Mouse (Mus musculus): ENCODE data around the gene Nufip1. TPM values are rescaled to one million over a fixed set of nuclear protein-coding genes. Genes with fewer than 3 reads are reported as not detected.
"Not testable (repeated sequence)": the region's sequence is repeated elsewhere in the genome, so short reads cannot be mapped to it uniquely, and the experiment has no call there.

Nufip1 gene
- polyA plus RNA-seq, 1 experiment from 2014 or later: 17.7 TPM

DNA sequence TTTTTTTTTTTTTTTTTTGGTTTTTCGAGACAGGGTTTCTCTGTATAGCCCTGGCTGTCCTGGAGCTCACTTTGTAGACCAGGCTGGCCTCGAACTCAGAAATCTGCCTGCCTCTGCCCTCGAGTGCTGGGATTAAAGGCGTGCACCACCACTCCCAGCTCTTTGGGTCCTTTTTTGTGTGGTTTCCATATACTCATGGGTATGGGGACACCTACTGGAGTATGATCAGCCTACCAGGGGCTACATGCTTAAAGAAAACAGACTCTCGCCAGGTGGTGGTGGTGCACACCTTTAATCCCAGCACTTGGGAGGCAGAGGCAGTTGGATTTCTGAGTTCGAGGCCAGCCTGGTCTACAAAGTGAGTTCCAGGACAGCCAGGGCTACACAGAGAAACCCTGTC, 49.9 kb downstream of the Nufip1 start:
- H3K9ac ChIP-seq (replicated peaks); H3K4me2 ChIP-seq (replicated peaks); H3K4me3 ChIP-seq; H3K9me3 ChIP-seq; H3K36me3 ChIP-seq; ATAC-seq (ENCODE audit: low FRiP score, low read depth); H3K27ac ChIP-seq (replicated peaks): not testable (repeated sequence)
- 93% methylated on average over 6 of the region's 6 CpGs for WGBS
- H3K4me1 ChIP-seq: peaks cover 15% of the 10 kb centered on the region
- H3K27me3 ChIP-seq: peaks cover 13% of the 10 kb centered on the region

DNA sequence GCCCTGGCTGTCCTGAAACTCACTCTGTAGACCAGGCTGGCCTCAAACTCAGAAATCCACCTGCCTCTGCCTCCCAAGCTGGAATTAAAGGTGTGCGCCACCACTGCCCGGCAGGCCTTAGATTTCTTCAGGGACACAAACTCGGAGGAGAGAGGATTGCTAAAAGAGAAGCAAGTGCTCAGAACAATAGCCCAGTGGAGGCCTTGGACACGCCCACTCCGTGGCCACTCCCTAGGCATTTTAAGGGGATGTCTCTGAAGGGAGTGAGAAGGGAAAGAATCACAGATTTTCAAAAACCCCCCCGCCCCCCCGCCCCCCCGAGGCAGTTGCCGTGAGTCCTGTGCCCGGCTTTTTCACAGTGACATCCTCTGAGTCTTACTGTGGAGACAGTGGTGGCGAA, 53.5 kb downstream of the Nufip1 start:
- Histone ChIP-seq H3K27ac (replicated peaks) (no peak overlapping the region), H3K9ac (replicated peaks) (no peak overlapping the region), H3K4me3 (no peak overlapping the region), H3K4me2 (replicated peaks) (no peak overlapping the region; the same call in 1 of the 2 replicates), H3K27me3 (peaks cover 13% of the 10 kb centered on the region), H3K4me1 (peaks cover 16% of the 10 kb centered on the region), H3K36me3 (no peaks in the 10 kb centered on the region), H3K9me3 (peaks cover 3% of the 10 kb centered on the region; the same call in 1 of the 2 replicates)
- no peak for ATAC-seq (ENCODE audit: low FRiP score, low read depth)
- WGBS: 31% methylated on average over 11 of the region's 11 CpGs

DNA sequence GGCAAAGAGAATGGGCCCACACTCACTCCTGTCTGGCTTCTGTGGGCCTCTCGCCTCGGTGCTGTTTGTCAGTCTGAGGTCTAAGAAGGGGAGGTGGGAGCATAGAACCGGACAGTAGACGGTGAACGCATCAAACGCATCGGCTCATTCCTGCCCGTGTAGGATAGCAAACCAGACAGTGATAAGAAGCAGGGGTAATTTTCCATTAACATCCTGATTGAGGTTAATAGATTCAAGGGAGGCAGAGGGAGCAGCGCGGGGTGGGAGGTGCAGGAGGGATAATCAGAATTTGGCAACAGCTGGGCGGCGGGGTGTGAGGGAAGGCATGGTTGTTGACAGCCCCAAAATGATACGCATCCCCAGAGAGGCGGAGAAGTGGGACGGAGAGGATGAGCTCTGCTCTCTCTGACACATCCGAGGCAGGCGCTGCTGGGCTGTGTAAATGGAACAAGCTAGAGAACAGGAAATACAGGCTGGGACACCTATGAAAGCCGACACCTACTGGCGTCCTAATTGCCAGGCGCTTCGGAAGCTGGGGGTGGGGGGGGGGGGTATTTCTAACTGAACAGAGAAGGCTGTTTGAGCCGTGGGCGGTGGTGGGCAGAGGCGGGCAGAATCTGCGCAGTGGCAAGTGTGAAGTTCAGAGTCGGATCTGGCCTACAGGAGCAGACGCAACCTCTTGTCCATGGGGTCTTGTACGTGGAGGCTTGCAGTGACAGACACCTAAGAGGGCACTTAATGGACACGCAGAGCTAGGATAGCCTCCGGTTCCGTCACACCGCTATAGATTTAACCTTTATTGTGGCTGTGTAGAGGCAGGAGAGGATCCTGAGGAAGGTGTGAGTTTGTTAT, 54.4 kb downstream of the Nufip1 start:
- Histone ChIP-seq H3K4me2 (replicated peaks) (peak overlapping the region; percentile 40), H3K9me3 (peaks cover 3% of the 10 kb centered on the region; the same call in 1 of the 2 replicates), H3K27me3 (peaks cover 13% of the 10 kb centered on the region), H3K4me1 (peaks cover 16% of the 10 kb centered on the region), H3K36me3 (no peaks in the 10 kb centered on the region), H3K9ac (replicated peaks) (no peak overlapping the region), H3K27ac (replicated peaks) (no peak overlapping the region), H3K4me3 (peak overlapping the region; percentile 17; the same call in 1 of the 2 replicates)
- 0 out of 2 replicates have a peak, but pooled peaks have one; percentile 44 for ATAC-seq (ENCODE audit: low FRiP score, low read depth)
- 41% methylated on average over 32 of the region's 32 CpGs for WGBS

DNA sequence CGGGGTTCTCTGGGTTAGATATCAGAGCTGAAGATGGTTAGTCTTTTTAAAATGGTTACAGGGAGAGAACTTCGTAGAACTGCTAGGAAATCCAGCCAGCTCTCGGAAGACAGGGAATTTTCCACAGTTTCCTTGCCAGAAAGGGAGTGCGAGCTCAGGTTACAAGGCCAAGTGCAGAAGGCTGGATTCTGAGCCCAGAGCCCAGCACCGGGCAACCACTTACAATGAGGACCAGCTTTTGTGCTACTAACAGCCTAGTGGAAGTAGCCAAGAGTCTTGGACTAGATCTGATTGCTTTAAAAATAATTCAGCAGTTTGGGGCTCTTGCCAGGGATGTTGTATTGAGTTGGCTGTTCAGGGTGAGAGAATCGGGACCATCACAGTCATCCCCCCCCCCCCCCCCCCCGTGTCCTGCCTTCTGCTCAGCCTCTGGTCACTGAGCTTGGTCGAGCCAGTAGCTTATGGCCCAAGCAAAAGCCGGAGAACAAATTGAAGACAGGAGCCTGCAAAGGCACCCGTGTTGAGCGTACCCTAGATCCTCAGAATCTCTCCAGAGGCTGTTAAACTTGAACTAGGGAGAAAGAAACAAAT, 59.3 kb downstream of the Nufip1 start:
- ATAC-seq (ENCODE audit: low FRiP score, low read depth): no peak
- Histone ChIP-seq H3K4me3 (no peak overlapping the region), H3K9ac (replicated peaks) (no peak overlapping the region), H3K4me1 (peaks cover 16% of the 10 kb centered on the region), H3K27ac (replicated peaks) (no peak overlapping the region), H3K36me3 (no peaks in the 10 kb centered on the region), H3K9me3 (no peaks in the 10 kb centered on the region), H3K27me3 (peaks cover 6% of the 10 kb centered on the region; the same call in 1 of the 2 replicates), H3K4me2 (replicated peaks) (no peak overlapping the region)
- 71% methylated on average over 11 of the region's 11 CpGs for WGBS

DNA sequence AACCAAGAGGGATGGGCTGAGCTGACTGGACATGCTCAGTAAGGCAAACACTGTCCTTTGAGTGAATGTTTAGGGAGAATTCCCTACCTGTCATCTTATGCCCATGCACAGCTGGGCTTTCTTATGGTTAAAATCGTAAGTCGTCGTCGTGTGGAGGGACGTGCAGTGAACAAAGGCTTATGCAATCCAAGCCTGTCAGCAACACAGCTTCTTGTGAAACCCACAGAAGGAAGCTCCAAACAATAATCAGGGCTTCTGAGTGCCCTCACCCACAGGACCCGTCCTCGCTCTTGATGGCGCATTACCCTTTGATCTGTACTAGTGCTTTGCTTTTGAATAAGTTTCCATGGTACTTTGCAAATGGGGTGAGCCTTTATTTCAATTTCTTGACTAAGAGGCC, 60.6 kb downstream of the Nufip1 start:
- Histone ChIP-seq H3K9me3 (no peaks in the 10 kb centered on the region), H3K4me3 (no peak overlapping the region), H3K4me2 (replicated peaks) (no peak overlapping the region), H3K27ac (replicated peaks) (0 out of 2 replicates have a peak overlapping the region, but pooled peaks have one; percentile 17), H3K4me1 (peaks cover 22% of the 10 kb centered on the region), H3K27me3 (no peaks in the 10 kb centered on the region), H3K36me3 (no peaks in the 10 kb centered on the region), H3K9ac (replicated peaks) (no peak overlapping the region)
- WGBS: 48% methylated on average over 8 of the region's 8 CpGs
- no peak for ATAC-seq (ENCODE audit: low FRiP score, low read depth)

DNA sequence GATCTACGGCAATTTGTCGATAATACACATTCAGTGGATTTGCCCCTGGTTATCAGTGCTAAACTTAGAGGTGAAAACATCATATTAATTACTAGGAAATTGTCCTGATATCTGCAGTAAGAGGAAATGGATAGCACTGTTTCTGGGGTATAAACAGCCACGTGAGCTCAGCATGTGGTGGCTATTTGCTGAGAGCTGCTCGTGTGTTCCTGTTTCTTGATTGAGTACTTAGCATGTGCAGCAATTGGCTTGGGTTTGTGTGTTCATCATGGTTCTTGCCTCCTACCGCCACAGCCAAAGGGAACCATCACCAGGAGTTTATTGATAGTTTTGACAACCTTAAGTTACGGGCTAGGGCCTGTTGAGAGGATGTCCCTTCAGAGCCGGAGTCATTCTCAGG, 63.6 kb downstream of the Nufip1 start:
- H3K36me3 ChIP-seq: no peaks in the 10 kb centered on the region
- H3K4me2 ChIP-seq (replicated peaks): no peak overlapping the region
- H3K4me3 ChIP-seq: no peak overlapping the region
- H3K9me3 ChIP-seq: no peaks in the 10 kb centered on the region
- no peak overlapping the region for H3K27ac ChIP-seq (replicated peaks)
- H3K4me1 ChIP-seq: peaks cover 31% of the 10 kb centered on the region
- 89% methylated on average over 7 of the region's 7 CpGs for WGBS
- no peak for ATAC-seq (ENCODE audit: low FRiP score, low read depth)
- H3K27me3 ChIP-seq: no peaks in the 10 kb centered on the region
- H3K9ac ChIP-seq (replicated peaks): no peak overlapping the region

DNA sequence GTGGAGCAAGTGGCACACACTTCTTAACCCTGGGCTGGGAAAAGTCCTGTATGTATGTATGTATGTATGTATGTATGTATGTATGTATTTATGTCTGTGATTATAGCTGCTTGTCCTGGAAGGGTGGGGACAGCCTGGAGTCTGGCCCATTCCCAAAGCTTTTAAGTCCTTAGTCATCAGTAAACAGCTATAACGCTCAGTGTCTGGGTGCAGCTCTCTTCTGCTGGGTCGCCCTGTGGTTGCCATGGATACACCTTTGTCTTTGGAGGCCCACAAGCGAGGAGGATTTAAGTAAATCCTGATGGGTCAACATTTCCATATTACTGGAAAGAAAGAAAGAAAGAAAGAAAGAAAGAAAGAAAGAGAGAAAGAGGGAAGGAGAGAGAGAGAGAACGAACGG, 65.1 kb downstream of the Nufip1 start:
- peak overlapping the region; percentile 9; the same call in 1 of the 2 replicates for H3K4me2 ChIP-seq (replicated peaks)
- no peaks in the 10 kb centered on the region for H3K9me3 ChIP-seq
- peak overlapping the region; percentile 79 for H3K27ac ChIP-seq (replicated peaks)
- peak; percentile 64 for ATAC-seq (ENCODE audit: low FRiP score, low read depth)
- H3K36me3 ChIP-seq: no peaks in the 10 kb centered on the region
- no peak overlapping the region for H3K4me3 ChIP-seq
- H3K4me1 ChIP-seq: peaks cover 27% of the 10 kb centered on the region
- H3K9ac ChIP-seq (replicated peaks): no peak overlapping the region
- WGBS: 3% methylated on average over 5 of the region's 5 CpGs
- H3K27me3 ChIP-seq: no peaks in the 10 kb centered on the region

DNA sequence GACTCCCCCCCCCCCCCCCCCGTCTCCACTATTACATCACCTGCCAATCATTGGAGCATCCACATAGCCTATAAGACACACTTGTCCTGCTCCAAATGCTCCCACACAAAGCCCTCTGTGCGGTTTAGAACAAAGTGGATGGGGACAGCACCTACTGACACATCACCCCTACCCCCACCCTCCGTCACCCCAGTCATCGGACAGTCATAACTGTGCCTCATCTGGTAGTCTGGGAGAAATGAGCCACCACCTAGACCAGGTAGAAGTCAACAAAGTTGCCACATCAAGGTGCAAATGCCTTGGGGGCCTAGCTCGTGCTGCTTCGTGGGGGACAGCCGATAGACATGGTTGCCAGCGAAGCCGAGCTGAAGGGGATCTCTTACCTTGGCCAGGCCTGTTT, 66.5 kb downstream of the Nufip1 start:
- no peak for ATAC-seq (ENCODE audit: low FRiP score, low read depth)
- Histone ChIP-seq H3K9me3 (no peaks in the 10 kb centered on the region), H3K4me2 (replicated peaks) (no peak overlapping the region), H3K4me3 (no peak overlapping the region), H3K27ac (replicated peaks) (no peak overlapping the region), H3K9ac (replicated peaks) (no peak overlapping the region), H3K4me1 (peaks cover 21% of the 10 kb centered on the region), H3K36me3 (no peaks in the 10 kb centered on the region), H3K27me3 (no peaks in the 10 kb centered on the region)
- WGBS: 93% methylated on average over 9 of the region's 9 CpGs

DNA sequence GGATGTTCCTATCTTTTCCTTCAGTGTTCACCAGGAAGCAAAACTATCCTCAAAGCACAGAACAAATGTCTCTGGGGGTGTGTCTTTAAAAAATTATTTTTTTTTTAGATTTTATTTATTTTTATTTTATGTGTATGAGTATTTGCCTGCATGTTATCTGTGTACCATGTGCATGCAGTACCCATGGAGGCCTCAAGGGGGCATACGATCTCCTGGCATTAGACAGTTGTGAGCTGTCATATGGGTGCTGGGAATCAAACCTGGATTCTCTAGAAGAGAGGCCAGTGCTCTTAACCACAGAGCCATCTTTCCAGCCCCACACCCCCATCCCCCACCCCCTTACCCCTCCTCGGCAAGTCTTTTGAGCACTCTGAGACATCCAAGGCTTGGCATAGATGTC, 67.8 kb downstream of the Nufip1 start:
- peaks cover 21% of the 10 kb centered on the region for H3K4me1 ChIP-seq
- no peak overlapping the region for H3K4me3 ChIP-seq
- no peaks in the 10 kb centered on the region for H3K9me3 ChIP-seq
- no peak for ATAC-seq (ENCODE audit: low FRiP score, low read depth)
- no peaks in the 10 kb centered on the region for H3K27me3 ChIP-seq
- H3K9ac ChIP-seq (replicated peaks): no peak overlapping the region
- H3K36me3 ChIP-seq: no peaks in the 10 kb centered on the region
- WGBS: 98% methylated on average over 2 of the region's 2 CpGs
- no peak overlapping the region for H3K27ac ChIP-seq (replicated peaks)
- H3K4me2 ChIP-seq (replicated peaks): no peak overlapping the region

DNA sequence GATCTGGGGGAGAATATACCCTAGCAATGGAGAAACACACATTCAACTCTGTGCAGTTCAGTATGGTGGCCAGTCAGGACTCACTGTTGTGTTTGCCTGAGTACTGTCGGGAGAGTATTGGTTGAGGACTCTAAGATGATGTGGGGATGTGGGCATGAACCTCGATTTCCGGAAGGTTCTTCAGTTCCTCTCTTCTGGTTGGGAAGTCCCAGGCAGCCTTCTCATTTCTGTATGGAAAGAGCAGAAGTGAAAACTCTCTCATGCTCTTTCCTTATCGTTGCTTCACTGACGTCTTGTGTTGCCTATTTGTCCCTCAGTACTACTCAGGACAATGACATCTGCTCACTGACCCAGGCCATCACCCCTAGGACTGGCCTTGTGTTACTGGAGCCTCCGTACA, 68.7 kb downstream of the Nufip1 start:
- Histone ChIP-seq H3K27me3 (no peaks in the 10 kb centered on the region), H3K9me3 (no peaks in the 10 kb centered on the region), H3K4me2 (replicated peaks) (no peak overlapping the region), H3K4me3 (no peak overlapping the region), H3K27ac (replicated peaks) (no peak overlapping the region), H3K9ac (replicated peaks) (no peak overlapping the region), H3K4me1 (peaks cover 21% of the 10 kb centered on the region), H3K36me3 (no peaks in the 10 kb centered on the region)
- no peak for ATAC-seq (ENCODE audit: low FRiP score, low read depth)
- 91% methylated on average over 6 of the region's 6 CpGs for WGBS

DNA sequence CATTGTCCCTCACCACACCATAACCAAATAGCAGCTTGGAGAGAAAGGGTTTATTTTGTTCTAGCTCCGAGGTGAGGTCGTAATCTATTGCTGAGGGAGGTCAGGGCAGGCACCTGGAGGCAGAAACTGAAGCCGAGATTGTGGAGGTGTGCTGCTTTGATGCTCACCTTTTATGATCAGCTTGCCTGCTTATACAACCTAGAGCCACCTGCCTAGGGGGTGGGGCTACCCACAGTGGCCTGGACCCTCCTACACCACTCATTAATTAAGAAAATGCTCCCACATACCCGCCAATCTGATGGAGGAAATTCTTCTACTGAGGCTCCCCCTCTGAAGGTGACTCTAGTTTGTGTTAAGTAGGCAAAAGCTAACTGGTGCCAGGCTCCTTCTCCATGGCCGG, 74.7 kb downstream of the Nufip1 start:
- H3K4me3 ChIP-seq: no peak overlapping the region
- no peak overlapping the region for H3K9ac ChIP-seq (replicated peaks)
- no peaks in the 10 kb centered on the region for H3K36me3 ChIP-seq
- H3K4me1 ChIP-seq: no peaks in the 10 kb centered on the region; the same call in 1 of the 2 replicates
- no peaks in the 10 kb centered on the region for H3K9me3 ChIP-seq
- ATAC-seq (ENCODE audit: low FRiP score, low read depth): no peak
- no peak overlapping the region for H3K27ac ChIP-seq (replicated peaks)
- 85% methylated on average over 5 of the region's 5 CpGs for WGBS
- H3K4me2 ChIP-seq (replicated peaks): no peak overlapping the region
- H3K27me3 ChIP-seq: no peaks in the 10 kb centered on the region

DNA sequence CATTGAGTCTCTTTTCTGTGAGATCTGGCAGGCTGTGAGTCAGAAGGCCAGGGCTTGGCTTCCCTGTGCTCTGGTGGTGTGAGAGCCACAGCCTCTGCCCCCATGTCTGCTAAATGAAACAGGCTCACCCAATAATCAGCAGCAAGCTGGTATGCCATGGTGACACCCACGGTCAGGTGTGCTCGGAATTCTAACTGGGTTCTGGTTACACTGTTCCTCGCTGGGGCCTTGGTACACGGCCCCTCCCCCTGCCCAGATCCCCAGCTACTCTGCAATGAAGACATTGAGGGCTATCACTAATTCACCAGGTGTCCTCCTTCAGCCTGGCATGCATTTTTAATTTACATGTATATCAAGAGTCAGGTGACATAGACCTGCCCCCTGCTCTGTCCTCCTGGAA, 75.6 kb downstream of the Nufip1 start:
- WGBS: 89% methylated on average over 4 of the region's 4 CpGs
- H3K27ac ChIP-seq (replicated peaks): no peak overlapping the region
- no peak for ATAC-seq (ENCODE audit: low FRiP score, low read depth)

More for the DNA sequence above, 75.6 kb downstream of the Nufip1 start:
- H3K36me3 ChIP-seq: no peaks in the 10 kb centered on the region
- H3K9me3 ChIP-seq: no peaks in the 10 kb centered on the region
- no peaks in the 10 kb centered on the region for H3K27me3 ChIP-seq
- H3K4me3 ChIP-seq: no peak overlapping the region
- no peak overlapping the region for H3K4me2 ChIP-seq (replicated peaks)
- H3K4me1 ChIP-seq: no peaks in the 10 kb centered on the region; the same call in 1 of the 2 replicates
- no peak overlapping the region for H3K9ac ChIP-seq (replicated peaks)
